Mouse (Mus musculus): ENCODE results near the gene Hmga1. TPM values are rescaled to one million over a fixed set of nuclear protein-coding genes. Genes with fewer than 3 reads are reported as not detected.

Hmga1 gene
- total and polyA plus RNA-seq, 3 experiments, result 43.8 to 88.7 (median 83.7) TPM

DNA sequence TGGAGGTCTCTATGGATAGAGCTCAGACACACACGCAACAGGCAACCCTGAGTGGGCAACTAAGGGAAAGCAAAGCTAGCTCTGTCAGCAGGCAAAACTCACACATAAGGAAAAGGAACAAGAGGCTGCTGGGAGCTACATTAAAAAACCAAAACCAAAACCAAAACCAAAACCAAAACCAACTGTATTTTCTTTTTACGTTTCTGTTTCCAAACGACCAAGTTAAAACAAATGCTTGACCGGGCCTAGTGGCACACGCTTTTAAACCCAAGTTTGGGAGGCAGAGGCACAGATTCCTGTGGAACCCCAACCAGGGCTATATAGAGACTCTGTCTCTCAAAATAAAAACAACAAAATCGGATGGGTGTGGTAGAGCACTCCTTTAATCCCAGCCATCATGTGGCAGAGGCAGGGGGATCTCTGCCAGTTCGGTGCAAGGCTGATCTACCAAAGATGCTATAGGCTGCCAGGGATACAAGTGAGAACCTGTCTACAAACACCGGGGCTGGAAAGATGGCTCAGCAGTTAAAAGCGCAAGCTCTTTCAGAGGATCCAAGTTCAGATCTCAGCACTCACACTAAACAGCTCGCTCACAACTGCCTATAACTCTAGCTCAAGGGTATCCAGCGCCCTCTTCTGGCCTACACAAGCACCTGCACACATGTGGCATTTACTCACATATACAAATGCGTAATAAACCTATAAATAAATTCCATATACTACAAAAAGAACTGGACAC is 35.7 kb downstream of the Hmga1 start (continued):
- no peak for TF ChIP-seq PAX5 (IDR thresholded peaks at IDR 0.05; ENCODE audit: low read length)
- no peak for TF ChIP-seq ZNF384 (IDR thresholded peaks at IDR 0.05; ENCODE audit: low read depth, low read length)
- no peak for TF ChIP-seq TCF12 (IDR thresholded peaks at IDR 0.05; ENCODE audit: low read depth, low read length)
- TF ChIP-seq TBP (conservative IDR thresholded peaks at IDR 0.05; ENCODE audit: low read depth, low read length), result no peak
- peak; percentile 50 for TF ChIP-seq SIN3A (IDR thresholded peaks at IDR 0.05; ENCODE audit: low read length)
- peak; percentile 19; the same call in 1 of the 2 replicates for TF ChIP-seq SMC3 (IDR thresholded peaks at IDR 0.05; ENCODE audit: low read depth, low read length)
- 0 out of 2 replicates have a peak, but pooled peaks have one; percentile 33 for TF ChIP-seq MAX (IDR thresholded peaks at IDR 0.05; ENCODE audit: low read length)
- TF ChIP-seq MAFK (IDR thresholded peaks at IDR 0.05; ENCODE audit: insufficient replicate concordance, low read length), result no peak
- no peak for TF ChIP-seq ZMIZ1 (IDR thresholded peaks at IDR 0.05; ENCODE audit: low read depth, low read length)
- no peak for TF ChIP-seq MYC (IDR thresholded peaks at IDR 0.05; ENCODE audit: low read depth, low read length)
- TF ChIP-seq ETS1 (conservative IDR thresholded peaks at IDR 0.05; ENCODE audit: low read depth, low read length), result peak; percentile 81
- 0 out of 2 replicates have a peak, but pooled peaks have one; percentile 9 for TF ChIP-seq MEF2A (IDR thresholded peaks at IDR 0.05; ENCODE audit: borderline replicate concordance, low read depth, low read length)
- no peak for TF ChIP-seq ELF1 (IDR thresholded peaks at IDR 0.05; ENCODE audit: low read depth, low read length)
- no peak for TF ChIP-seq E2F4 (IDR thresholded peaks at IDR 0.05; ENCODE audit: insufficient replicate concordance, low read depth, low read length)

- Histone ChIP-seq H3K4me2 (ENCODE audit: insufficient read depth, low read depth, poor library complexity, severe bottlenecking) (no peak overlapping the region), H3K27me3 (replicated peaks) (no peaks in the 10 kb centered on the region), H3K9me3 (replicated peaks; ENCODE audit: low read length) (no peaks in the 10 kb centered on the region), H3K27ac (ENCODE audit: insufficient read depth, low read depth) (peak overlapping the region; percentile 26), H3K4me1 (ENCODE audit: control insufficient read depth in 1 of 2, insufficient read depth in 2 of 2) (peaks cover 8 to 27% of the 10 kb centered on the region in 2 experiments), H3K9ac (ENCODE audit: insufficient read depth, low read depth) (no peak overlapping the region), H3K79me2 (replicated peaks; ENCODE audit: control insufficient read depth, extremely low read depth, insufficient read depth, poor library complexity, severe bottlenecking) (no peaks in the 10 kb centered on the region), H3K36me3 (replicated peaks in 1 of 2; ENCODE audit: control insufficient read depth in 1 of 2, insufficient read depth in 1 of 2, low read length in 1 of 2) (peaks cover 39 to 86% of the 10 kb centered on the region in 2 experiments), H3K4me3 (replicated peaks in 1 of 3; ENCODE audit: low read depth in 2 of 3, low read length in 2 of 3, poor library complexity in 1 of 3) (peak overlapping the region in 1 of 3 experiments; percentile 31)
- no peak for DNase-seq (ENCODE audit: extremely low read depth)
- dilution Hi-C loops (cut with MboI; ENCODE audit: extremely low pct_ligation_motif_present, extremely low pct_unique_long_range_greater_than_20kb, low sequenced_read_pairs), result no loop called here
- in situ Hi-C loops (cut with MboI; ENCODE audit: low pct_ligation_motif_present, low pct_unique_long_range_greater_than_20kb, low sequenced_read_pairs), result no loop called here
- TF ChIP-seq MAZ (IDR thresholded peaks at IDR 0.05; ENCODE audit: low read depth, low read length) (no peak), MAX (IDR thresholded peaks at IDR 0.05; ENCODE audit: low read length) (no peak), NRF1 (IDR thresholded peaks at IDR 0.05; ENCODE audit: low read depth, low read length) (no peak), POLR2AphosphoS2 (IDR thresholded peaks at IDR 0.05; ENCODE audit: low read depth, low read length) (no peak), POLR2A (IDR thresholded peaks at IDR 0.05; ENCODE audit: low read depth, low read length) (no peak)
Observed at GRCm38 (mm10) chr17:27592565-27592910, 36.2 kb downstream of the Hmga1 start.
